Mouse (Mus musculus) liver, embryonic 14.5 days (tissue): Measurements from ENCODE around the gene Apba3.

Experiments
- CTCF ChIP-seq: IDR thresholded peaks from 2 replicates; pipeline ENCODE4 v1.5.1; 2016; ENCODE audit warnings: antibody characterized with exemption, low read depth, control low read depth
- EP300 ChIP-seq: IDR thresholded peaks from 2 replicates; pipeline ENCODE4 v1.6.1; 2016; ENCODE audit warnings: antibody characterized with exemption, low read depth

DNA sequence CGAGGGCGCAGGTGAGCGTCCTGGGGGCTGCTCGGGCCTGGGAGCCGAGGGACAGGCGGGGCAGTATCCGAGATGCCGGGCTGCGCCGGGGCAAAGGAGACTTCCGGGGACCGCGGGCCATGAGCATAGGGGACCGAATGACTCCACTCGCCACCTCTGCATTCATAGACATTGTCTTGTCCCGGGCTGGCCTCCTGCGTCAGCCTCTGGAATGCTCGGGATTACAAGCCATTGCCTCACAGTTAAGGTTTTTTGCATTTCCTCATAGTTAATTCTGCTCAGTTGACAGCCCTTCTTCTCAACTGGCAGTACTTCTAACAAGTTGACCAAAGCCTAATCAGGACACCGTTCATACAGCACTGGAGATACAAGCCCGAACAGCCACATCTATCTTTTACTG, 54.7 kb downstream of the Apba3 start:
- TF ChIP-seq CTCF (no peak), EP300 (no peak)
